Mouse (Mus musculus): ENCODE data around the gene Tcf7l1.

Tcf7l1 gene

GRCm38 (mm10) chr6:72696601-72697335 is 92.3 kb downstream of the Tcf7l1 start:
- DNase-seq: no peak

- DNase-seq: no peak
Observed at GRCm38 (mm10) chr6:72694791-72695204, 94.3 kb downstream of the Tcf7l1 start.

GRCm38 (mm10) chr6:72694047-72694790 is 94.8 kb downstream of the Tcf7l1 start:
- DNase-seq: no peak

GRCm38 (mm10) chr6:72692469-72692868 is 96.6 kb downstream of the Tcf7l1 start:
- DNase-seq: no peak

- DNase-seq: no peak
Observed at GRCm38 (mm10) chr6:72691549-72691948, 97.5 kb downstream of the Tcf7l1 start.

- no peak for DNase-seq
Observed at GRCm38 (mm10) chr6:72690595-72690994, 98.5 kb downstream of the Tcf7l1 start.

GRCm38 (mm10) chr6:72690001-72690400 is 99.1 kb downstream of the Tcf7l1 start:
- DNase-seq: no peak

- no peak for DNase-seq
Observed at GRCm38 (mm10) chr6:72689046-72689445, 100.0 kb downstream of the Tcf7l1 start.

GRCm38 (mm10) chr6:72685165-72685564 is 103.9 kb downstream of the Tcf7l1 start:
- DNase-seq: no peak

GRCm38 (mm10) chr6:72684260-72684805 is 104.7 kb downstream of the Tcf7l1 start:
- no peak for DNase-seq

- no peak for DNase-seq
Observed at GRCm38 (mm10) chr6:72682238-72682637, 106.8 kb downstream of the Tcf7l1 start.

- no peak for DNase-seq
Observed at GRCm38 (mm10) chr6:72680936-72681335, 108.1 kb downstream of the Tcf7l1 start.

GRCm38 (mm10) chr6:72678631-72679030 is 110.4 kb downstream of the Tcf7l1 start:
- DNase-seq: no peak

GRCm38 (mm10) chr6:72677510-72678220 is 111.4 kb downstream of the Tcf7l1 start:
- DNase-seq: no peak

- DNase-seq: no peak
Observed at GRCm38 (mm10) chr6:72677079-72677478, 112.0 kb downstream of the Tcf7l1 start.

- DNase-seq: no peak
Observed at GRCm38 (mm10) chr6:72676376-72676775, 112.7 kb downstream of the Tcf7l1 start.

- no peak for DNase-seq
Observed at GRCm38 (mm10) chr6:72673751-72674150, 115.3 kb downstream of the Tcf7l1 start.

GRCm38 (mm10) chr6:72671129-72671528 is 117.9 kb downstream of the Tcf7l1 start:
- no peak for DNase-seq

- DNase-seq: no peak
Observed at GRCm38 (mm10) chr6:72667021-72667420, 122.0 kb downstream of the Tcf7l1 start.

- no peak for DNase-seq
Observed at GRCm38 (mm10) chr6:72664290-72664689, 124.8 kb downstream of the Tcf7l1 start.

- no peak for DNase-seq
Observed at GRCm38 (mm10) chr6:72663000-72663399, 126.1 kb downstream of the Tcf7l1 start.

GRCm38 (mm10) chr6:72660391-72660720 is 128.7 kb downstream of the Tcf7l1 start:
- no peak for DNase-seq

- DNase-seq: no peak
Observed at GRCm38 (mm10) chr6:72659717-72660390, 129.2 kb downstream of the Tcf7l1 start.

All from cerebellum, adult 9-11 months (tissue).